Mouse (Mus musculus): ENCODE results near the gene Agpat1. TPM values are rescaled to one million over a fixed set of nuclear protein-coding genes. Genes with fewer than 3 reads are reported as not detected.

Agpat1 gene
- polyA plus RNA-seq, 1 experiment from 2014 or later = 88.6 TPM

DNA sequence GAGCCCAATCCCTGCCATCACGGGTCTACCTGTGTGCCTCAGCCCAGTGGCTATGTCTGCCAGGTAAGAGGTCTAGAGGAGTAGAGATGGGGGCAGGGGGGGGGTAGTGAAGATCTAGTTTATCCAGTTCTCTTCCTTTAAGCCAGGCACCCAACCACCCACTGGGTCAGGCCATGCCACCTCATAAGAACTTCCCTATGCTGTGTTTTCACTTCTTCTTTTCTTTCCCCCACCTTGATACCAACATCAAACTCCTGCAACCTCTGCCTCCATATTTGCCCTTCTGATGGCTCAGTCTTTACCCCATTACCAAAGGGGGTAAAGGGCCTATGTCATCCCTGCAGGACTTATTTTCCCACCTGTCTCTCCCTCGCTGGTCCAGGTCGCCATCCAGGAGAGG lies 26.0 kb upstream of the Agpat1 start:
- H3K4me3 ChIP-seq (ENCODE audit: low read depth, low read length) = no peak overlapping the region
- no peak overlapping the region for H3K27ac ChIP-seq (ENCODE audit: low read depth, low read length)
- H3K9me3 ChIP-seq (replicated peaks; ENCODE audit: control insufficient read depth, low read length) = no peaks in the 10 kb centered on the region
- H3K4me2 ChIP-seq (ENCODE audit: low read length) = no peak overlapping the region
- no peak overlapping the region for H3K9ac ChIP-seq (ENCODE audit: low read length)
- DNase-seq (ENCODE audit: low spot score) (no peak), ATAC-seq (no peak)
- WGBS = 84% methylated on average over 3 of the region's 3 CpGs
- no peaks in the 10 kb centered on the region for H3K4me1 ChIP-seq (ENCODE audit: control insufficient read depth, insufficient read depth, low read length)
- H3K27me3 ChIP-seq (replicated peaks; ENCODE audit: control insufficient read depth, insufficient read depth, low read length) = no peaks in the 10 kb centered on the region
- no peaks in the 10 kb centered on the region for H3K36me3 ChIP-seq (ENCODE audit: control insufficient read depth, insufficient read depth, low read length)

DNA sequence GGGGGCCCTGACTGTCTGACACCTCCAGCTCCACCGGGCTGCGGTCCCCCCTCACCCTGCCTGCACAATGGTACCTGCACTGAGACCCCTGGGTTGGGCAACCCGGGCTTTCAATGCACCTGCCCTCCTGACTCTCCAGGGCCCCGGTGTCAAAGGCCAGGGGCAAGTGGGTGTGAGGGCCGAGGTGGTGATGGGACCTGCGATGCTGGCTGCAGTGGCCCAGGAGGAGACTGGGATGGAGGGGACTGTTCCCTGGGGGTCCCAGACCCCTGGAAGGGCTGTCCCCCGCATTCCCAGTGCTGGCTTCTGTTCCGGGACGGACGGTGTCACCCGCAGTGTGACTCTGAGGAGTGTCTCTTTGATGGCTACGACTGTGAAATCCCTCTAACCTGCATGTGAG lies 21.5 kb upstream of the Agpat1 start:
- H3K36me3 ChIP-seq (ENCODE audit: control insufficient read depth, insufficient read depth, low read length) = no peaks in the 10 kb centered on the region
- H3K4me2 ChIP-seq (ENCODE audit: low read length) = no peak overlapping the region
- no peak for ATAC-seq
- no peak overlapping the region for H3K27ac ChIP-seq (ENCODE audit: low read depth, low read length)
- WGBS = 89% methylated on average over 12 of the region's 12 CpGs
- H3K4me3 ChIP-seq (ENCODE audit: low read depth, low read length) = no peak overlapping the region
- DNase-seq (ENCODE audit: low spot score) = no peak
- H3K9me3 ChIP-seq (replicated peaks; ENCODE audit: control insufficient read depth, low read length) = no peaks in the 10 kb centered on the region
- no peaks in the 10 kb centered on the region for H3K27me3 ChIP-seq (replicated peaks; ENCODE audit: control insufficient read depth, insufficient read depth, low read length)
- H3K4me1 ChIP-seq (ENCODE audit: control insufficient read depth, insufficient read depth, low read length) = peaks cover 7% of the 10 kb centered on the region
- no peak overlapping the region for H3K9ac ChIP-seq (ENCODE audit: low read length)

DNA sequence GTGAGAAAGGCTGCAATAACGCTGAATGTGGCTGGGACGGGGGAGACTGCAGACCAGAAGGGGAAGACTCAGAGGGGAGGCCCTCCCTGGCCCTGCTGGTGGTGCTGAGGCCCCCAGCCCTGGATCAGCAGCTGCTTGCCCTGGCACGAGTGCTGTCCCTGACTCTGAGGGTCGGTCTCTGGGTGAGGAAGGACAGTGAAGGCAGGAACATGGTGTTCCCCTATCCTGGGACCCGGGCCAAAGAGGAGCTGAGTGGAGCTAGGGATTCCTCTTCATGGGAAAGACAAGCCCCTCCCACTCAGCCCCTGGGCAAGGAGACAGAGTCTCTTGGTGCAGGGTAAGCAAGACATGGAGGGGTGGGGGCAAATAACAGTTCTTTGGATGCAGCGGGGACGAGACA lies 20.7 kb upstream of the Agpat1 start:
- no peak for DNase-seq (ENCODE audit: low spot score)
- Histone ChIP-seq H3K27me3 (replicated peaks; ENCODE audit: control insufficient read depth, insufficient read depth, low read length) (no peaks in the 10 kb centered on the region), H3K9ac (ENCODE audit: low read length) (no peak overlapping the region), H3K27ac (ENCODE audit: low read depth, low read length) (no peak overlapping the region), H3K9me3 (replicated peaks; ENCODE audit: control insufficient read depth, low read length) (no peaks in the 10 kb centered on the region), H3K4me3 (ENCODE audit: low read depth, low read length) (no peak overlapping the region), H3K36me3 (ENCODE audit: control insufficient read depth, insufficient read depth, low read length) (no peaks in the 10 kb centered on the region), H3K4me2 (ENCODE audit: low read length) (no peak overlapping the region), H3K4me1 (ENCODE audit: control insufficient read depth, insufficient read depth, low read length) (peaks cover 7% of the 10 kb centered on the region)
- 77% methylated on average over 7 of the region's 7 CpGs for WGBS
- ATAC-seq = no peak

DNA sequence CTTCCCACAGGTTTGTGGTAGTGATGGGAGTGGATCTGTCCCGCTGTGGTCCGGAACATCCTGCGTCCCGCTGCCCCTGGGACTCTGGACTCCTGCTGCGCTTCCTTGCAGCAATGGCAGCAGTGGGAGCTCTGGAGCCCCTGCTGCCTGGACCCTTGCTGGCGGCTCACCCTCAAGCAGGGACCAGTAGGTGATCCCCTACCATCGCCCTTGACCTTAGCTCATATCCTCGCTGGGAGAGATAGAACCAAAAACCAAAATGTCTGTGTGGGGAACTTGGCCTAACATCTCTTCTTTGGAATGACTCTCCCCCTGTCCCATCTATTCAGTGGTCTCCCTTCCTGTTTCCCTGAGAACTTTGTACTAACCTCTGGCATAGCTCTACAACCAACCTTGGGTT lies 20.2 kb upstream of the Agpat1 start:
- DNase-seq (ENCODE audit: low spot score) (no peak), ATAC-seq (no peak)
- H3K9ac ChIP-seq (ENCODE audit: low read length) = no peak overlapping the region
- 91% methylated on average over 8 of the region's 8 CpGs for WGBS
- H3K4me2 ChIP-seq (ENCODE audit: low read length) = no peak overlapping the region
- no peak overlapping the region for H3K27ac ChIP-seq (ENCODE audit: low read depth, low read length)
- H3K9me3 ChIP-seq (replicated peaks; ENCODE audit: control insufficient read depth, low read length) = no peaks in the 10 kb centered on the region
- no peak overlapping the region for H3K4me3 ChIP-seq (ENCODE audit: low read depth, low read length)
- peaks cover 10% of the 10 kb centered on the region for H3K4me1 ChIP-seq (ENCODE audit: control insufficient read depth, insufficient read depth, low read length)
- H3K36me3 ChIP-seq (ENCODE audit: control insufficient read depth, insufficient read depth, low read length) = no peaks in the 10 kb centered on the region
- no peaks in the 10 kb centered on the region for H3K27me3 ChIP-seq (replicated peaks; ENCODE audit: control insufficient read depth, insufficient read depth, low read length)

DNA sequence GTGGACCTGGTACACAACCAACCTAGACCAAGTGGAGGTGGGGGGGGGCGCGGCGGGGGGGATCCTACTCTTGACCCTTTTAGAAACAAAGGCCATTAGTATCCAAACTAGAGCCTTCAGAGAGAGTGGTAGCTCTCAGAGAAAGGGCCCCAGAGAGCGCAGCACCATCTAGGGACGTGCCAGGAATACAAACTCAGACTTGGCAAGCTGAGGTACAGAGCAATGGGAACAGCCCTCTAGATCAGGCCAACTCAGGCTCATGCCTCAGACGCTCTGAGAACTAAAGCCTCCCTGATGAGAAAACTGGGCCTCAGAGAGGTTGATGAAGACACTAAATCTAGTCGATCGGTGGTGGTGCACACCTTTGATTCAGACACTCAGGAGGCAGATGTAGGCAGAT lies 18.9 kb upstream of the Agpat1 start:
- no peaks in the 10 kb centered on the region for H3K9me3 ChIP-seq (replicated peaks; ENCODE audit: control insufficient read depth, low read length)
- H3K4me2 ChIP-seq (ENCODE audit: low read length) = no peak overlapping the region
- H3K4me3 ChIP-seq (ENCODE audit: low read depth, low read length) = no peak overlapping the region
- no peaks in the 10 kb centered on the region for H3K27me3 ChIP-seq (replicated peaks; ENCODE audit: control insufficient read depth, insufficient read depth, low read length)
- no peak overlapping the region for H3K9ac ChIP-seq (ENCODE audit: low read length)
- H3K4me1 ChIP-seq (ENCODE audit: control insufficient read depth, insufficient read depth, low read length) = peaks cover 10% of the 10 kb centered on the region
- WGBS = 87% methylated on average over 8 of the region's 8 CpGs
- no peaks in the 10 kb centered on the region for H3K36me3 ChIP-seq (ENCODE audit: control insufficient read depth, insufficient read depth, low read length)
- ATAC-seq (no peak), DNase-seq (ENCODE audit: low spot score) (no peak)
- H3K27ac ChIP-seq (ENCODE audit: low read depth, low read length) = no peak overlapping the region

DNA sequence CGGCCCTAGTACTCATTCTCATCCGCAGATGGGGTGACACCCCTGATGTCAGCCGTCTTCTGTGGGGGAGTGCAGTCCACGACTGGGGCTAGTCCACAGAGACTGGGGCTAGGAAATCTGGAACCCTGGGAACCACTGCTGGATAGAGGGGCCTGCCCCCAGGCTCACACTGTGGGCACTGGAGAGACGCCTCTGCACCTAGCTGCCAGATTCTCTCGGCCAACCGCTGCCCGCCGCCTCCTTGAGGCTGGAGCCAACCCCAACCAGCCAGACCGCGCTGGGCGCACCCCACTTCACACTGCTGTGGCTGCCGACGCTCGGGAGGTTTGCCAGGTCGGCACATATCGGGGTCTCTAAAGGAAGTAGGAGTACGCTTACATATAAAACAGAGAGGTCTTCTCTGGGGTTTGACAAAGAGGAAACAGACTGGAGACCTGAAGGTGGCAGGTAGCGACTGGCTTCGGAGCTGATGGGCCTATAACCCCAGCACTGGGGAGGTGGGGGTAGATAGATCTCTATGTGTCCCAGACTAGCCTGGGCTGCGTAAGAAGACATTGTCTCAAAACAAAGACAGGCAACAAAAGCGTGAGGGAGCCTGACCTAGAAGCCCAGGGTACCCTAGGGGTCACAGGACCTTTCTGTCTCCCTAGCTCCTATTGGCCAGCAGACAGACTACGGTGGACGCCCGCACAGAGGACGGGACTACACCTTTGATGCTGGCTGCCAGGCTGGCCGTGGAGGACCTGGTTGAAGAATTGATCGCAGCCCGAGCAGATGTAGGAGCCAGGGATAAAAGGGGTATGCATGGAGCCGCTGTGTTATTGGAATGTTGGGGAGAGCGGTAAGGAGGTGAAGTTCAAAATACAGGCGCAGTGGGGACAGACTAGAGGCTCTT lies 17.9 kb upstream of the Agpat1 start:
- Histone ChIP-seq H3K9ac (ENCODE audit: low read length) (peak overlapping the region; percentile 94), H3K4me2 (ENCODE audit: low read length) (peak overlapping the region; percentile 87), H3K27ac (ENCODE audit: low read depth, low read length) (peak overlapping the region; percentile 98), H3K36me3 (ENCODE audit: control insufficient read depth, insufficient read depth, low read length) (no peaks in the 10 kb centered on the region), H3K4me1 (ENCODE audit: control insufficient read depth, insufficient read depth, low read length) (peaks cover 18% of the 10 kb centered on the region), H3K9me3 (replicated peaks; ENCODE audit: control insufficient read depth, low read length) (no peaks in the 10 kb centered on the region), H3K4me3 (ENCODE audit: low read depth, low read length) (peak overlapping the region; percentile 63), H3K27me3 (replicated peaks; ENCODE audit: control insufficient read depth, insufficient read depth, low read length) (no peaks in the 10 kb centered on the region)
- ATAC-seq (peak; percentile 0; the same call in 1 of the 2 replicates), DNase-seq (ENCODE audit: low spot score) (peak; percentile 40)
- WGBS = 14% methylated on average over 32 of the region's 32 CpGs

DNA sequence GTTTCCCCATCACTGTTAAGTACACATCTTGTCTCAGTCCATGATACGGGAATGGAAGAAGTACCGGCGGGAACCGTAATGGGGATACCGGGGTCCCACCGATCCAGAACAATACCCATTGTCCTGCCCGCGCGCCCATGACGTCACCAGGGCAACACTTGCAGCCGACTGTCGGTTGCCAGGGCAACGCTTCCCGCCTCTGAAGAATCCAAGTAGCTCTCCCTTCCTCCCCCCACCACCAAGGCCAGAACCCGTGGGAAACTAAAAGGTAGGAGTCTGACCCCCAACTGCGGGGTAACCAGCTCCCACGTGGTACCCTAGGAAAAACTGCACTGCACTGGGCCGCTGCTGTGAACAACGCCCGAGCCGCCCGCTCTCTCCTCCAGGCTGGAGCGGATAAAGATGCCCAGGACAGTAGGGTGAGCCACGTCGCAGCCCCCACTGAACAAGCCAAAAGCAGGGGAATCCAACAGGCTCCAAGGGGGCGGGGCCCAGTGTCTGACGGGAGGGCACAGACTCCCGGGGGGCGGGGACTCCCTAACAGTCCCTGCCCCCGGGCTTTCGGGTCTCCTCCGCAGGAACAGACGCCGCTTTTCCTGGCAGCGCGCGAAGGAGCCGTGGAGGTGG lies 17.2 kb upstream of the Agpat1 start:
- DNase-seq (ENCODE audit: low spot score) = peak; percentile 95
- H3K36me3 ChIP-seq (ENCODE audit: control insufficient read depth, insufficient read depth, low read length) = no peaks in the 10 kb centered on the region
- WGBS = 2% methylated on average over 38 of the region's 38 CpGs
- peaks cover 22% of the 10 kb centered on the region for H3K4me1 ChIP-seq (ENCODE audit: control insufficient read depth, insufficient read depth, low read length)
- peak overlapping the region; percentile 63 for H3K4me3 ChIP-seq (ENCODE audit: low read depth, low read length)
- H3K4me2 ChIP-seq (ENCODE audit: low read length) = peak overlapping the region; percentile 87
- no peaks in the 10 kb centered on the region for H3K27me3 ChIP-seq (replicated peaks; ENCODE audit: control insufficient read depth, insufficient read depth, low read length)
- peak overlapping the region; percentile 94 for H3K9ac ChIP-seq (ENCODE audit: low read length)
- no peaks in the 10 kb centered on the region for H3K9me3 ChIP-seq (replicated peaks; ENCODE audit: control insufficient read depth, low read length)
- H3K27ac ChIP-seq (ENCODE audit: low read depth, low read length) = peak overlapping the region; percentile 98
- ATAC-seq = peak; percentile 84

DNA sequence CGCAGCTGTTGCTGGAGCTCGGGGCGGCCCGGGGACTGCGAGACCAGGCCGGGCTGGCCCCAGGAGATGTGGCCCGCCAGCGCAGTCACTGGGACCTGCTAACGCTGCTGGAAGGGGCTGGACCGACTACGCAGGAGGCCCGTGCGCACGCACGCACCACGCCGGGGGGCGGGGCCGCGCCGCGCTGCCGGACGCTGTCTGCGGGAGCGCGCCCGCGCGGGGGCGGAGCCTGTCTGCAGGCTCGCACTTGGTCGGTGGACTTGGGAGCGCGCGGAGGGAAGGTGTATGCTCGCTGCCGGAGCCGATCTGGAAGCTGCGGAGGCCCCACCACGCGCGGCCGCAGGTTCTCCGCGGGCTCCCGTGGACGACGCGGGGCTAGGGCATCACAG lies 16.6 kb upstream of the Agpat1 start:
- Histone ChIP-seq H3K36me3 (ENCODE audit: control insufficient read depth, insufficient read depth, low read length) (no peaks in the 10 kb centered on the region), H3K9me3 (replicated peaks; ENCODE audit: control insufficient read depth, low read length) (no peaks in the 10 kb centered on the region), H3K27me3 (replicated peaks; ENCODE audit: control insufficient read depth, insufficient read depth, low read length) (no peaks in the 10 kb centered on the region), H3K4me1 (ENCODE audit: control insufficient read depth, insufficient read depth, low read length) (peaks cover 22% of the 10 kb centered on the region), H3K27ac (ENCODE audit: low read depth, low read length) (peak overlapping the region; percentile 98), H3K4me3 (ENCODE audit: low read depth, low read length) (peak overlapping the region; percentile 63), H3K9ac (ENCODE audit: low read length) (peak overlapping the region; percentile 94), H3K4me2 (ENCODE audit: low read length) (peak overlapping the region; percentile 87)
- peak; percentile 97 for DNase-seq (ENCODE audit: low spot score)
- WGBS = under 1% methylated on average over 43 of the region's 50 CpGs
- ATAC-seq = peak; percentile 84

DNA sequence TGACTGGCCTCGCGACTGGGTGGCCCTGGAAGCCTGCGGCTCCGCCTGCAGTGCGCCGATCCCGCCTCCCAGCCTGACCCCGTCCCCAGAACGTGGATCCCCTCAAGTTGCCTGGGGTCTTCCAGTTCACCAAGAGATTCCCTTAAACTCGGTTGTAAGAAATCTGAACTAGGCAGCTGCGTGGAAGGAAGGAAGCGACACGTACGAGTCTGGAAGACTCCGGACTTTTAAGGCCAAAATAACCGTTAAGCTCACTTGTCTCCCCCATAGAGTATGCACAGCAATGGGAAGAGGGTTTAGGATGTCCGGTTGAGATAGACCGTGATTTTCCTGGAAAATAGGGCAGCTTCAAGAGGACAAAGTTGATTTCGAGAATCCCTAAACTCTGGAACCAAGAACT lies 16.2 kb upstream of the Agpat1 start:
- no peaks in the 10 kb centered on the region for H3K27me3 ChIP-seq (replicated peaks; ENCODE audit: control insufficient read depth, insufficient read depth, low read length)
- H3K36me3 ChIP-seq (ENCODE audit: control insufficient read depth, insufficient read depth, low read length) = no peaks in the 10 kb centered on the region
- peak overlapping the region; percentile 87 for H3K4me2 ChIP-seq (ENCODE audit: low read length)
- peak overlapping the region; percentile 94 for H3K9ac ChIP-seq (ENCODE audit: low read length)
- H3K4me1 ChIP-seq (ENCODE audit: control insufficient read depth, insufficient read depth, low read length) = peaks cover 22% of the 10 kb centered on the region
- 3% methylated on average over 19 of the region's 19 CpGs for WGBS
- peak overlapping the region; percentile 98 for H3K27ac ChIP-seq (ENCODE audit: low read depth, low read length)
- no peaks in the 10 kb centered on the region for H3K9me3 ChIP-seq (replicated peaks; ENCODE audit: control insufficient read depth, low read length)
- no peak for DNase-seq (ENCODE audit: low spot score)
- no peak for ATAC-seq
- peak overlapping the region; percentile 63 for H3K4me3 ChIP-seq (ENCODE audit: low read depth, low read length)
